In genomic region chr2:34370725-34371440, GRCm38 (mm10) we compare ENCODE assay signal across 8 mouse cellular contexts. TPM values are rescaled to one million over a fixed set of nuclear protein-coding genes. Genes with fewer than 3 reads are reported as not detected.
DNase-seq lines count a peak whose midpoint lies in the region; ATAC-seq lines count a peak whose summit lies in the region.

No protein-coding gene starts in this region.

- H3K9me3 ChIP-seq in intestine, embryonic 15.5 days: no peaks in the 10 kb centered on the region
- no peaks in the 10 kb centered on the region for H3K9me3 ChIP-seq in liver, embryonic 15.5 days (replicated peaks)
- H3K9me3 ChIP-seq in neural tube, embryonic 15.5 days (replicated peaks): no peaks in the 10 kb centered on the region

- H3K4me1 ChIP-seq in intestine, embryonic 15.5 days (replicated peaks): 0 out of 2 replicates have a peak, but pooled peaks cover 9% of the 10 kb centered on the region
- H3K4me1 ChIP-seq in liver, embryonic 15.5 days (replicated peaks): peaks cover 36% of the 10 kb centered on the region
- peaks cover 25% of the 10 kb centered on the region for H3K4me1 ChIP-seq in neural tube, embryonic 15.5 days

- H3K27ac ChIP-seq in intestine, embryonic 15.5 days: peak overlapping the region; percentile 94
- peak overlapping the region; percentile 99 for H3K27ac ChIP-seq in liver, embryonic 15.5 days (replicated peaks)
- H3K27ac ChIP-seq in neural tube, embryonic 15.5 days (replicated peaks): peak overlapping the region; percentile 96

- intact Hi-C loops in gastrocnemius, postnatal 36 days (cut with DNase I): loop anchor here (5.0 kb wide), 1 partner anchor 36 kb away; the partner anchor contains the start of gene Mapkap1

- no peaks in the 10 kb centered on the region for H3K36me3 ChIP-seq in intestine, embryonic 15.5 days
- H3K36me3 ChIP-seq in liver, embryonic 15.5 days (replicated peaks): no peaks in the 10 kb centered on the region
- H3K36me3 ChIP-seq in neural tube, embryonic 15.5 days: no peaks in the 10 kb centered on the region

- DNase-seq in CD4-positive, CD25-positive, alpha-beta regulatory T cell, adult 2 months (ENCODE audit: low read depth, low spot score): peak; percentile 34
- peak; percentile 58 to 61 for DNase-seq in cerebellum, postnatal 25 days
- peak; percentile 17 to 28 for DNase-seq in gastrocnemius, postnatal 36 days
- DNase-seq in thymus, postnatal 0 days (ENCODE audit: low spot score): peak; percentile 16

- peak overlapping the region; percentile 87 for H3K4me3 ChIP-seq in intestine, embryonic 15.5 days (replicated peaks)
- H3K4me3 ChIP-seq in liver, embryonic 15.5 days (replicated peaks): peak overlapping the region; percentile 92
- H3K4me3 ChIP-seq in neural tube, embryonic 15.5 days (replicated peaks): peak overlapping the region; percentile 80

- peak overlapping the region; percentile 89 for H3K4me2 ChIP-seq in intestine, embryonic 15.5 days (replicated peaks)
- peak overlapping the region; percentile 93 for H3K4me2 ChIP-seq in liver, embryonic 15.5 days
- peak overlapping the region; percentile 92 for H3K4me2 ChIP-seq in neural tube, embryonic 15.5 days

- peak overlapping the region; percentile 90 for H3K9ac ChIP-seq in intestine, embryonic 15.5 days
- H3K9ac ChIP-seq in liver, embryonic 15.5 days: peak overlapping the region; percentile 96
- peak overlapping the region; percentile 79 for H3K9ac ChIP-seq in neural tube, embryonic 15.5 days (replicated peaks)

- under 1% methylated on average over 42 of the region's 42 CpGs for WGBS in intestine, embryonic 15.5 days
- WGBS in liver, embryonic 15.5 days (ENCODE audit: insufficient replicate concordance): under 1% methylated on average over 42 of the region's 42 CpGs
- WGBS in neural tube, embryonic 15.5 days: under 1% methylated on average over 42 of the region's 42 CpGs

- no peak for ATAC-seq in CD4-positive, CD25-positive, alpha-beta regulatory T cell, adult 4 months
- no peak for ATAC-seq in intestine, embryonic 15.5 days
- no peak for ATAC-seq in liver, embryonic 15.5 days (ENCODE audit: insufficient read depth)
- peak; percentile 26; the same call in 1 of the 2 replicates for ATAC-seq in neural tube, embryonic 15.5 days (ENCODE audit: low FRiP score)

- no peaks in the 10 kb centered on the region for H3K27me3 ChIP-seq in intestine, embryonic 15.5 days (replicated peaks)
- peaks cover 27% of the 10 kb centered on the region for H3K27me3 ChIP-seq in liver, embryonic 15.5 days
- H3K27me3 ChIP-seq in neural tube, embryonic 15.5 days (replicated peaks): no peaks in the 10 kb centered on the region

RNA-seq across cellular contexts. Expression of gene Pbx3, which starts 2.1 kb away (rescaled TPM):
- polyA plus RNA-seq in CD4-positive, CD25-positive, alpha-beta regulatory T cell, adult 4 months (2017; shearing (Covaris generic)): 1 to 10 TPM in 1 of 2 experiments, under 1 TPM in 1; 0.43 to 1.5 TPM
- 1 to 10 TPM; 2.7 to 3.2 TPM for total RNA-seq in gastrocnemius, postnatal 36 days (2021)
- polyA plus RNA-seq in intestine, embryonic 15.5 days (2015; fragmentation: Nextera tagmentation; extraction: Ambion mirVana): 18.9 and 19.1 TPM in 2 replicates
- 6.0 and 6.7 TPM in 2 replicates for polyA plus RNA-seq in liver, embryonic 15.5 days (2015; fragmentation: Nextera tagmentation; extraction: Ambion mirVana)
- 88.1 and 118 TPM in 2 replicates for polyA plus RNA-seq in neural tube, embryonic 15.5 days (2015; fragmentation: Nextera tagmentation; extraction: Ambion mirVana)
- polyA plus RNA-seq in thymus, postnatal 0 days (2015; fragmentation: Nextera tagmentation; extraction: Ambion mirVana): 3.2 and 3.6 TPM in 2 replicates

RNA-seq across cellular contexts. Expression of gene Mapkap1, which starts 35.7 kb away (rescaled TPM):
- polyA plus RNA-seq in CD4-positive, CD25-positive, alpha-beta regulatory T cell, adult 4 months (2017; shearing (Covaris generic)): 10 to 100 TPM; 24.0 to 26.0 TPM
- total RNA-seq in gastrocnemius, postnatal 36 days (2021): 10 to 100 TPM; 59.6 to 62.0 TPM
- polyA plus RNA-seq in intestine, embryonic 15.5 days (2015; fragmentation: Nextera tagmentation; extraction: Ambion mirVana): 86.1 and 88.3 TPM in 2 replicates
- 30.9 and 31.9 TPM in 2 replicates for polyA plus RNA-seq in liver, embryonic 15.5 days (2015; fragmentation: Nextera tagmentation; extraction: Ambion mirVana)
- 87.4 and 94.3 TPM in 2 replicates for polyA plus RNA-seq in neural tube, embryonic 15.5 days (2015; fragmentation: Nextera tagmentation; extraction: Ambion mirVana)
- polyA plus RNA-seq in thymus, postnatal 0 days (2015; fragmentation: Nextera tagmentation; extraction: Ambion mirVana): 93.8 and 103 TPM in 2 replicates
